Mouse (Mus musculus) olfactory bulb, adult 2 months (tissue): Measurements from ENCODE around the gene Fgf13. TPM values are rescaled to one million over a fixed set of nuclear protein-coding genes. Genes with fewer than 3 reads are reported as not detected.

Experiments
- H3K27ac ChIP-seq: fragments of 200-500 bp; 2 replicates; pipeline ENCODE4 v1.5.1; 2012; ENCODE audit warnings: low read depth, low read length; ENCODE audit not compliant: insufficient read depth
- H3K4me1 ChIP-seq: fragments of 200-500 bp; 2 replicates; pipeline ENCODE4 v1.6.1; 2012; ENCODE audit warnings: low read length; ENCODE audit not compliant: control insufficient read depth, insufficient read depth
- H3K4me3 ChIP-seq: fragments of 200-500 bp; 2 replicates; pipeline ENCODE4 v1.5.1; 2012; ENCODE audit warnings: mild to moderate bottlenecking, low read depth, low read length, moderate library complexity; ENCODE audit not compliant: insufficient read depth
- CTCF ChIP-seq: fragments of 200-500 bp; IDR thresholded peaks from 2 replicates; pipeline ENCODE4 v1.5.1; 2012; ENCODE audit warnings: low read depth, mild to moderate bottlenecking, low read length, moderate library complexity; ENCODE audit not compliant: insufficient read depth
- POLR2A ChIP-seq: fragments of 200-500 bp; IDR thresholded peaks from 2 replicates; pipeline ENCODE4 v1.6.1; 2012; ENCODE audit warnings: mild to moderate bottlenecking, low read depth, low read length, moderate library complexity; ENCODE audit not compliant: insufficient read depth
- WGBS: fragments of 180-500 bp; shearing (Covaris S2); methylation state at CpG from one replicate; pipeline ENCODE4 v1.1.7; 2018; 5-methylcytosine and 5-hydroxymethylcytosine counted together
- polyA plus RNA-seq: library from polyadenylated mRNA; stranded (reverse); fragments of >200 nt; gene quantifications from 2 replicates; pipeline ENCODE4 v1.2.4, GENCODE M21; 2012; ENCODE audit warnings: low replicate concordance; ENCODE audit not compliant: missing spikeins, insufficient read depth, insufficient read length

Gene Fgf13
- polyA plus RNA-seq, 1 experiment: not detected

DNA sequence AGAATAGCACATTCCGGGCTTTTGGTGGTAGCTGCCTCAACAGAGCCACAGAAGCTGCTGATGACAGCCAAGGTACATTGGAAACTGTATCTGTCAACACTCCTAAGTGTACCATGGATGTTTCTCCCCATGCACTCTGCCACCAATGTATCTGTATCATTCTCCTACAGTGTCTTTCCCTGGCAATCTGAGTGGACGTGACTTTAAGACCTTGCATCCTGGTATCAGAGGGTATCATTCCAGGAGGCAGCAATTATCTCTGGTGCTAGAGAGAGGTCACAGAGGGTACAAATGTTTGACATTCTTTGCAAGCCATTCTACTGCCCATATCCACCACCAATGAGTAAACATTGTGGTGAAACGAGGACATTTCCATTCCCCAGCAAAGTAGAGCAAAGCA is 347.2 kb downstream of the Fgf13 start:
- H3K4me3 ChIP-seq: no peak overlapping the region
- H3K27ac ChIP-seq: no peak overlapping the region
- H3K4me1 ChIP-seq: no peaks in the 10 kb centered on the region
- TF ChIP-seq CTCF (no peak), POLR2A (no peak)
- 85% methylated on average over 3 of the region's 3 CpGs for WGBS

DNA sequence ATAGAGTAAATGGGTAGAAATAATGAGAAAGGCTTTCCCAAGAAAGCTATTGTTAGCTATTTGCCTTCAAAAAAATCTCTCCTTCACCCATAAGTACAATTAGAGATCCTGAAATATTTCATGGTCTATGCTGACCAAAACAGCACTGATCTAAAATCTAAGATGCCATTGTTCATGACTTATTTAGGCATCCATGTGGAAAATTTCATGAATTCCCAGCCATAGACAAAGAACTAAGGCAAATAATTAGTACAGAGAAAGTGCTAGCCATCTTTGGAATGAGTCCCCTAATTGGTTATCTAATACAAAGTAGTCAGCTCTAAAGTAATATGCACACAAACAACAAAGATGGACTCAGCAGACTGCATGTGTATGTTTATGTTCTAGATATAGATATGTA is 366.7 kb downstream of the Fgf13 start:
- H3K4me1 ChIP-seq: no peaks in the 10 kb centered on the region
- no peak overlapping the region for H3K27ac ChIP-seq
- TF ChIP-seq CTCF (no peak), POLR2A (no peak)

DNA sequence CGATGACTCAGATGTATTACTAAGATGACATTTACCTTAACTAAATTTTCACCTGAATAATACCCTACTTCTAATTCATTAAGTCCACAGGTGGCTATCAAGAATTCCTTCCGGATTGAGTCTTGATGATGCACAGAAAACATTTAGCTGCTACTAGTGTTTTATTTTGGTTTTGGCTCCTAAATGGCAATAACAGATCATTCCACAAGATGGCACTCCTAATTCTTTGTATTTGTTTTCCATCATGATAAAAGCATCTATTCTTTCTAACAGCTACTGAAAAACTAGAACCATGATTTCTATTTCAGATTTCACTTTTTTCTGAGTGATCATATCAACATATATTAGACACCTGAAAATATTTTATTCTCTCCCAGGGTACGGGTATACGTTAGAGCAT is 373.7 kb downstream of the Fgf13 start:
- H3K4me3 ChIP-seq: no peak overlapping the region
- TF ChIP-seq CTCF: no peak
- TF ChIP-seq POLR2A: no peak
- H3K4me1 ChIP-seq: no peaks in the 10 kb centered on the region
- WGBS: 69% methylated on average over 4 of the region's 4 CpGs
- H3K27ac ChIP-seq: no peak overlapping the region

More for the DNA sequence above, 366.7 kb downstream of the Fgf13 start:
- H3K4me3 ChIP-seq: no peak overlapping the region

DNA sequence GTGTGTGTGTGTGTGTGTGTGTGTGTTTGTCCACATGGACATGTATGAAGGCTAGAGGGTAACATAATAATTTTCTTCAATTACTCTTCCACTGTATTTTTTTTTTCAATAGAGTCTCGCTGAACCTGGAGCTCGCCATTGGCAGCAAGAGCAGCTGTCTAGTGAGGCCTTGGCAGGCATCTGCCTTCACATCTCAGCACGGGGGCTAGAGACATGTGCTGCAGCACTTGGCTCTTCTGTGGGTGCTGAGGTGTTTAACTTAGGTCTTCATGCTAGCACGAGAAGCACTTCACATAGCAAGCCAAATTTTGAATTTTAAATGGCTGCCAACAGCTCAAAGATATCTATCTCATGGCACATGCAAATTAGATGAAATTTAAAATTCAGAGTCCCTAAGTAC is 380.9 kb downstream of the Fgf13 start:
- Histone ChIP-seq H3K4me1 (no peaks in the 10 kb centered on the region), H3K4me3 (no peak overlapping the region), H3K27ac (no peak overlapping the region)
- no peak for TF ChIP-seq POLR2A
- TF ChIP-seq CTCF: no peak
- 73% methylated on average over 4 of the region's 4 CpGs for WGBS

DNA sequence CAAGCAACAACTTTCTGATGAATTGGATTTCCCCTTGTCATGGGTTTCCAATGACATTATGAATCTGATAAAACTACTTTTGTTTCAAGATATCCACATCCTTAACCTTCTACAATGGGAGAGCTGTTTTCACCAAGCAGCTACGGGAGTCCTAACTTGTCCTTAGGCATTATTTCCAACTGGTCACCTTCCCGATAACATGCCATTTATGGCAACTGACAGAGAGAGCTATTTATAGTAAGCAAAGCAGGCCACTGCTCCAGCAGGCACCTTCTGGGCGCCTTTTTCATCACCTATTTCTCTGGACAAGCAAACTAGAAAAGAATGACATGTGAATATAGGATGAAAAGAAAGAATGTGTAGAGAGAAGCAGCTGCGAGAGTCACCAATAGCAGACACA is 385.5 kb downstream of the Fgf13 start:
- H3K4me1 ChIP-seq: peaks cover 2% of the 10 kb centered on the region; the same call in 1 of the 2 replicates
- no peak overlapping the region for H3K4me3 ChIP-seq
- H3K27ac ChIP-seq: no peak overlapping the region
- 74% methylated on average over 4 of the region's 4 CpGs for WGBS
- no peak for TF ChIP-seq POLR2A
- TF ChIP-seq CTCF: no peak

DNA sequence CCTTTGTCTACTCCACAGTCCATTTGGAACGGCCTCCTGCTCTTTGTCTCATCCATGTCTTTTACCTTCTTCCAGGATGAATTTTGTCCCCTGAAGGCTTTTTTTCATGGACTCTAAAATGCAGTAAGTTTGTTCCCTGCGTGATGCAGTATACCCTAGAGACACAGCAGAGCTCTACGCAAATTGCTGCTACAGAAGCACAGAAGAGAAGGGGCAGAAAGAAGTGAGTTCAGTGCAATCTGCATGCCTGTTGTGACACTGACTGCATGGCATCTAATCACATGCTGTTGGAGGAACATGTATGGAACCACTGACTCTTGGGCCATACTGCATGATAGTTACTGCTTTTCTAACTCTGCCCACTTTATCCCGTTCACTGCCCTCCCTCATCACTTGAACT is 388.2 kb downstream of the Fgf13 start:
- WGBS: 54% methylated on average over 4 of the region's 4 CpGs
- no peak for TF ChIP-seq POLR2A
- TF ChIP-seq CTCF: no peak
- peak overlapping the region; percentile 51; the same call in 1 of the 2 replicates for H3K27ac ChIP-seq
- no peak overlapping the region for H3K4me3 ChIP-seq
- H3K4me1 ChIP-seq: peaks cover 2% of the 10 kb centered on the region; the same call in 1 of the 2 replicates

DNA sequence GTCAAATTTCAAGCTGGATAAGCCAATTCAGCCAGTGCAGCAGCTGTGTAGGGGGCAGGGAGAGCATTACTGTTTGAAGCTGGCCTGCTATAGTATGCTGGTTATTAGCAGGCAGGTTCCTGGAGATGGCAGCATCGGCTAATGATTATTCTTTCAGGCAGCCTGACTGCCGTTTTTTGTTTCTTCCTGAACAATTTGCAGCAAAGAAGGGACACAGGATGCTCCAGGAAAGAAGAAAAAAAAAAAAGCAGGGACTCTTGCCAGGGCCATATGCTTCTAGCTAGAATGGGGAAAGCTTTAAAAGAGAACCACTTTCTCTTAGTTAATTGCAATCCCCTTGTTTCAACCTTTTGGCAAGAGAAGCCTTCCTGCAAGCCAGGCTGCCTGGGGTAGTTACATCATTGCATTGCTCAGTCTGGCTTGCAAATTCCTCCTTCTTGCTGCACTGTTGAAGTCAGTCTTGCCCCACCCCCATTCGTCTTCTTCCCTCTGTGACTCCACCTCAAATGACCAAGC is 388.7 kb downstream of the Fgf13 start:
- Histone ChIP-seq H3K4me3 (no peak overlapping the region), H3K27ac (0 out of 2 replicates have a peak overlapping the region, but pooled peaks have one; percentile 51), H3K4me1 (peaks cover 2% of the 10 kb centered on the region; the same call in 1 of the 2 replicates)
- TF ChIP-seq POLR2A (no peak), CTCF (no peak)
- 13% methylated on average over 3 of the region's 3 CpGs for WGBS

DNA sequence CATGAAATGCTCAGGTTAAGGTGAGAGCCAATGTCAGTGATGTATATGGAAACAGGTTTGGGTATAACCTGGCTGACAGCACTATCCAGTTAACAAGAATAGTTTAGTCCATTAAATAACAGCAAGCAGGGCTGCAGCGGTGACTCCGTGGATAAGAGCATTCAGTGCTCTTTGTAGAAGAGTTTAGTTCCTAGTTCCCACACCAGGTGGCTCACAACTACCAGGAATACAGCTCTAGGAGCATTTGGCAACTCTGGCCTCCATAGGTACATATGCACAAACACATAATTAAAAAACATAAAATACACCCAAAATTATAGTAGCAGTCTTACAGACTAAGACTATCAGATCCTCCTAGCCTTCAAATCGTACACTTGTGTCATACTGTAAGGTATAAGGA is 390.2 kb downstream of the Fgf13 start:
- H3K4me1 ChIP-seq: peaks cover 2% of the 10 kb centered on the region; the same call in 1 of the 2 replicates
- 58% methylated on average over 3 of the region's 3 CpGs for WGBS
- no peak overlapping the region for H3K27ac ChIP-seq
- H3K4me3 ChIP-seq: no peak overlapping the region
- TF ChIP-seq POLR2A (no peak), CTCF (no peak)

DNA sequence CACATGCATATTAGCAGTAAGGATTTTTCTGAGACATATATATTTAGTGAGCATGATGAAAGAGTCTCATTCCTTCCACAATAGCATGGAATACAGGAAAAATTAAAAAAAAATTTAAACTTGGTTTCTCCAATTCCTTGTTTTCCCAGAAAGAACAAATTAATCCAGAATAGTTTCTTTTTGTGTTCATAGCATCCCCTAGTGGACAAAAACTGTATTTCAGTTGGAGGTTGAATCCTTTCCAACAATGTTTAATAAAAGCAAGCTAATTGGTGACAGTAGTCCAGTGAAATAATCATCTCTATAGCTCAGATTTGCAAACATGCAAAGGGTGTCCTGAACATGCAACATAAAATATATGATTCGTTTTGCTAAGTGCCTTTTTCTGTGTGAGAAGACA is 395.7 kb downstream of the Fgf13 start:
- Histone ChIP-seq H3K4me3 (no peak overlapping the region), H3K27ac (no peak overlapping the region), H3K4me1 (no peaks in the 10 kb centered on the region)
- TF ChIP-seq CTCF: no peak
- TF ChIP-seq POLR2A: no peak
- WGBS: 2% methylated on average over 1 of the region's 1 CpGs

DNA sequence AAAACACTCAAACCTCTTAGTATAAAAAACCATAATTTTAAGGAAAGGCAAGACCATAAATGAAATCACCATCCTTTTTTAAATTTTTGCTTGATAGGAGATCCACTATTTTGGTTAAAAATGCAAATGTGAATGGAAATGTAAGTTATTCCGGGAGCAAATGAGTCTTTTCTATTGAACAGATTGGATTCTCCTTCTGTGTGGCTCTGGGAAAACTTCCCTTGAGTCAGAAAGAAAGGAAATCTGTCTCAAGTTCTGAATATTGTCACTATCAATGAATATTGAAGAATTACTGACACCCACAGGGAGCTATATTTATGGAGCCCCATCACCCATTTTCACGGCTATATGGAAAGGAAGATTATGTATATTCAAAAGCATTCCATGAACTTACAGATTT is 401.1 kb downstream of the Fgf13 start:
- no peak overlapping the region for H3K4me3 ChIP-seq
- H3K4me1 ChIP-seq: no peaks in the 10 kb centered on the region
- H3K27ac ChIP-seq: no peak overlapping the region
- WGBS: 77% methylated on average over 2 of the region's 2 CpGs
- TF ChIP-seq POLR2A (no peak), CTCF (no peak)
